Mouse (Mus musculus): Measurements from ENCODE around the gene Bub1b.

DNA sequence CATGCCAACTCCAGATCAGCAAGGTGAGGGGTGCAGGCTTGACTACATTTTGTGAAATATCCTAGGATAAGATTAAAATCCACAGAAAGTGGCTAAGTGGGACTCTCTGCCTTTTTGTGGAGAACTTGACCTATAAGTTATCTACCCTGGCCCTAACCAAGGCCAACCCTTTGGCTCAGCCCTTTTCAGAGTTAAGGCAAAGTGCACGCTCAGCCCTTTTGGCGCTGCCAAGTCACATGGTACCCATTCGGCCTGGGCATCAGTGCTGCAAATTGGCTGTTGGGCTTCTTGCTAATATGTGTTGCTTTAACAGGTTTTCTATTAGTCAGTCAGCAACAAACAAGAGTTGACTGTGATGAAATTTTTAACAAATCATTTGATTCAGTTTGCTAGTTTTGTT lies 89.8 kb downstream of the Bub1b start:
- TF ChIP-seq CTCF (IDR thresholded peaks at IDR 0.05), result no peak
- TF ChIP-seq EP300 (IDR thresholded peaks at IDR 0.05), result no peak

Data from lung, postnatal 0 days (tissue).